Mouse (Mus musculus) heart, adult 2 months (tissue): ENCODE measurements around the gene Neurog1.

ENCODE experiments used
- CTCF ChIP-seq: fragments of 200-600 bp; IDR thresholded peaks from 2 replicates; pipeline ENCODE4 v1.8.1; 2022; ENCODE audit warnings: antibody characterized with exemption, mild to moderate bottlenecking, moderate library complexity
- EP300 ChIP-seq: fragments of 200-500 bp; IDR thresholded peaks from 2 replicates; pipeline ENCODE4 v1.6.1; 2011; ENCODE audit warnings: low read depth, low read length, control low read depth; ENCODE audit not compliant: insufficient read depth

- TF ChIP-seq EP300 (no peak), CTCF (no peak)
These were observed 7.9 kb upstream of the Neurog1 start for GRCm38 (mm10) chr13:56259926-56260250.
